Mouse (Mus musculus) MEL (cell line): ENCODE measurements at regions not wholly inside any gene's neighbourhood (a gene's known extent, or its start where the extent isn't known, plus 50 kb on each side); places are given as distances from the start of the nearest gene placed in this dataset.

Experiments
- DNase-seq: peaks from one replicate; pipeline ENCODE4 v3.0.0; 2011; ENCODE audit warnings: low read depth, low spot score
- H3K27ac ChIP-seq: 2 replicates; pipeline ENCODE4 v1.5.1; 2012; ENCODE audit warnings: low read depth, mild to moderate bottlenecking, control low read depth, low read length, moderate library complexity; ENCODE audit not compliant: control insufficient read depth
- H3K27me3 ChIP-seq, 2 experiments: fragments of 150-350 bp in 1 of 2; sonication (generic) in 1 of 2; 2 replicates each; pipeline ENCODE4 v1.6.1; 2012; ENCODE audit warnings: low read length in 2 of 2, mild to moderate bottlenecking in 2 of 2, improper control_type of control experiment in 1 of 2, moderate library complexity in 1 of 2; ENCODE audit not compliant: insufficient read depth in 2 of 2, control insufficient read depth in 1 of 2
- H3K36me3 ChIP-seq, 2 experiments: 2 replicates each; pipeline ENCODE4 v1.6.1; 2012 to 2014; ENCODE audit warnings: low read length in 2 of 2, improper control_type of control experiment in 1 of 2, inconsistent platforms in 1 of 2, mild to moderate bottlenecking in 1 of 2; ENCODE audit not compliant: insufficient read depth in 2 of 2, control insufficient read depth in 1 of 2
- H3K4me1 ChIP-seq, 2 experiments: fragments of 150-350 bp in 1 of 2; sonication (generic) in 1 of 2; 2 replicates each; pipeline ENCODE4 v1.6.1; 2012; ENCODE audit warnings: low read length in 2 of 2, improper control_type of control experiment in 1 of 2, mild to moderate bottlenecking in 1 of 2; ENCODE audit not compliant: insufficient read depth in 2 of 2, control insufficient read depth in 1 of 2
- H3K4me3 ChIP-seq, 2 experiments: fragments of 150-350 bp in 1 of 2; sonication (generic) in 1 of 2; 2 replicates each; pipeline ENCODE4 v1.5.1; 2012; ENCODE audit warnings: low read depth in 2 of 2, low read length in 2 of 2, mild to moderate bottlenecking in 2 of 2, moderate library complexity in 2 of 2, control low read depth in 1 of 2, improper control_type of control experiment in 1 of 2; ENCODE audit not compliant: control insufficient read depth in 1 of 2, insufficient read depth in 1 of 2
- H3K79me2 ChIP-seq: 2 replicates; pipeline ENCODE4 v1.6.1; 2012; ENCODE audit warnings: mild to moderate bottlenecking, low read length, moderate library complexity; ENCODE audit not compliant: control insufficient read depth, poor library complexity, insufficient read depth
- H3K9ac ChIP-seq: 2 replicates; pipeline ENCODE4 v1.6.1; 2012; ENCODE audit warnings: low read depth, mild to moderate bottlenecking, control low read depth, low read length, moderate library complexity; ENCODE audit not compliant: control insufficient read depth, poor library complexity, severe bottlenecking
- H3K9me3 ChIP-seq: fragments of 150-350 bp; sonication (generic); replicated peaks from 2 replicates; pipeline ENCODE4 v1.6.1; 2012; ENCODE audit warnings: mild to moderate bottlenecking, low read length, improper control_type of control experiment, moderate library complexity; ENCODE audit not compliant: insufficient read depth
- CHD1 ChIP-seq: IDR thresholded peaks from 2 replicates; pipeline ENCODE4 v1.6.1; 2012; ENCODE audit warnings: low read depth, mild to moderate bottlenecking, inconsistent platforms, low read length, improper control_type of control experiment
- CHD2 ChIP-seq: IDR thresholded peaks from 2 replicates; pipeline ENCODE4 v1.6.1; 2011; ENCODE audit warnings: low read length, improper control_type of control experiment
- CTCF ChIP-seq, 3 experiments: IDR thresholded peaks in 2 of 3; conservative IDR thresholded peaks in 1 of 3; 2 replicates each; pipeline ENCODE4 v1.5.1; 2011 to 2012; ENCODE audit warnings: low read length in 3 of 3, low read depth in 2 of 3, mild to moderate bottlenecking in 2 of 3, improper control_type of control experiment in 1 of 3, inconsistent platforms in 1 of 3, mixed read lengths in 1 of 3, moderate library complexity in 1 of 3; ENCODE audit not compliant: control insufficient read depth in 1 of 3, insufficient read depth in 1 of 3, poor library complexity in 1 of 3, severe bottlenecking in 1 of 3
- ETS1 ChIP-seq: IDR thresholded peaks from 2 replicates; pipeline ENCODE4 v1.6.1; 2012; ENCODE audit warnings: low read depth, mild to moderate bottlenecking, inconsistent platforms, low read length, improper control_type of control experiment, moderate library complexity
- GABPA ChIP-seq: IDR thresholded peaks from 2 replicates; pipeline ENCODE4 v1.6.1; 2012; ENCODE audit warnings: low read depth, mild to moderate bottlenecking, inconsistent platforms, low read length, improper control_type of control experiment, moderate library complexity
- JUND ChIP-seq: IDR thresholded peaks from 2 replicates; pipeline ENCODE4 v1.6.1; 2011; ENCODE audit warnings: low read depth, mild to moderate bottlenecking, improper control_type of control experiment, low read length
- KAT2A ChIP-seq: conservative IDR thresholded peaks from 2 replicates; pipeline ENCODE4 v1.6.1; 2012; ENCODE audit warnings: low read depth, low read length, improper control_type of control experiment, inconsistent platforms
- MEF2A ChIP-seq: IDR thresholded peaks from 2 replicates; pipeline ENCODE4 v1.6.1; 2014; ENCODE audit warnings: low read depth, mild to moderate bottlenecking, inconsistent platforms, low read length, improper control_type of control experiment; ENCODE audit not compliant: poor library complexity, insufficient replicate concordance, severe bottlenecking; ENCODE audit errors: extremely low read depth
- MYC ChIP-seq: IDR thresholded peaks from 2 replicates; pipeline ENCODE4 v1.6.1; 2011; ENCODE audit warnings: low read depth, mild to moderate bottlenecking, low read length, improper control_type of control experiment, moderate library complexity
- NELFE ChIP-seq: IDR thresholded peaks from 2 replicates; pipeline ENCODE4 v1.6.1; 2011; ENCODE audit warnings: low read depth, low read length, improper control_type of control experiment
- NRF1 ChIP-seq: IDR thresholded peaks from 2 replicates; pipeline ENCODE4 v1.6.1; 2014; ENCODE audit warnings: low read depth, mild to moderate bottlenecking, inconsistent platforms, low read length, improper control_type of control experiment, moderate library complexity; ENCODE audit not compliant: poor library complexity, insufficient read depth, severe bottlenecking
- POLR2AphosphoS2 ChIP-seq: IDR thresholded peaks from 2 replicates; pipeline ENCODE4 v1.6.1; 2011; ENCODE audit warnings: low read length, improper control_type of control experiment
- RCOR1 ChIP-seq: IDR thresholded peaks from 2 replicates; pipeline ENCODE4 v1.6.1; 2012; ENCODE audit warnings: low read depth, mild to moderate bottlenecking, inconsistent platforms, low read length, improper control_type of control experiment
- SIN3A ChIP-seq: IDR thresholded peaks from 2 replicates; pipeline ENCODE4 v1.6.1; 2012; ENCODE audit warnings: low read length, improper control_type of control experiment, inconsistent platforms
- SMC3 ChIP-seq: IDR thresholded peaks from 2 replicates; pipeline ENCODE4 v1.6.1; 2011; ENCODE audit warnings: low read depth, low read length, improper control_type of control experiment
- TAL1 ChIP-seq: IDR thresholded peaks from 2 replicates; pipeline ENCODE4 v1.6.1; 2012; ENCODE audit warnings: mild to moderate bottlenecking, inconsistent platforms, low read length, moderate library complexity, mixed read lengths
- UBTF ChIP-seq: IDR thresholded peaks from 2 replicates; pipeline ENCODE4 v1.6.1; 2012; ENCODE audit warnings: low read depth, mild to moderate bottlenecking, inconsistent platforms, low read length, improper control_type of control experiment, moderate library complexity, borderline replicate concordance; ENCODE audit not compliant: insufficient read depth
- USF1 ChIP-seq: IDR thresholded peaks from 2 replicates; pipeline ENCODE4 v1.6.1; 2014; ENCODE audit warnings: low read depth, mild to moderate bottlenecking, inconsistent platforms, low read length, improper control_type of control experiment, moderate library complexity
- ZC3H11A ChIP-seq: IDR thresholded peaks from 2 replicates; pipeline ENCODE4 v1.6.1; 2012; ENCODE audit warnings: low read depth, mild to moderate bottlenecking, inconsistent platforms, low read length, improper control_type of control experiment
- ZKSCAN1 ChIP-seq: IDR thresholded peaks from 2 replicates; pipeline ENCODE4 v1.6.1; 2012; ENCODE audit warnings: low read depth, mild to moderate bottlenecking, inconsistent platforms, low read length, improper control_type of control experiment, moderate library complexity
- ZMIZ1 ChIP-seq: IDR thresholded peaks from 2 replicates; pipeline ENCODE4 v1.6.1; 2012; ENCODE audit warnings: low read depth, mild to moderate bottlenecking, inconsistent platforms, low read length, improper control_type of control experiment, moderate library complexity
- ZNF384 ChIP-seq: IDR thresholded peaks from 2 replicates; pipeline ENCODE4 v1.6.1; 2012; ENCODE audit warnings: low read depth, mild to moderate bottlenecking, inconsistent platforms, low read length, improper control_type of control experiment

- TF ChIP-seq NRF1 (no peak), RCOR1 (no peak), UBTF (no peak), ZNF384 (no peak), USF1 (no peak), ZMIZ1 (no peak), SMC3 (no peak), MYC (no peak), GABPA (no peak), ZC3H11A (no peak), SIN3A (no peak), ZKSCAN1 (no peak)
- H3K4me3 ChIP-seq = no peak overlapping the region
- H3K4me1 ChIP-seq = no peaks in the 10 kb centered on the region
- no peaks in the 10 kb centered on the region for H3K79me2 ChIP-seq
- no peaks in the 10 kb centered on the region for H3K9me3 ChIP-seq
- no peaks in the 10 kb centered on the region for H3K36me3 ChIP-seq
- no peak for DNase-seq
- no peaks in the 10 kb centered on the region for H3K27me3 ChIP-seq
- no peak overlapping the region for H3K27ac ChIP-seq
- H3K9ac ChIP-seq = no peak overlapping the region
Observed at GRCm38 (mm10) chr6:36058206-36058605, 329.7 kb upstream of the Chrm2 start.

GRCm38 (mm10) chr6:36060411-36060810 lies 327.5 kb upstream of the Chrm2 start:
- Histone ChIP-seq H3K4me3 (no peak overlapping the region), H3K79me2 (no peaks in the 10 kb centered on the region)
- no peak for DNase-seq

More at GRCm38 (mm10) chr6:36060411-36060810, 327.5 kb upstream of the Chrm2 start:
- Histone ChIP-seq H3K27ac (no peak overlapping the region), H3K4me1 (no peaks in the 10 kb centered on the region), H3K27me3 (no peaks in the 10 kb centered on the region), H3K9ac (no peak overlapping the region), H3K9me3 (no peaks in the 10 kb centered on the region), H3K36me3 (no peaks in the 10 kb centered on the region)
- TF ChIP-seq UBTF = no peak
- no peak for TF ChIP-seq CHD2
- no peak for TF ChIP-seq NELFE
- no peak for TF ChIP-seq JUND
- TF ChIP-seq ZNF384 = no peak
- no peak for TF ChIP-seq KAT2A
- TF ChIP-seq POLR2AphosphoS2 = no peak
- TF ChIP-seq TAL1 = no peak
- TF ChIP-seq CHD1 = no peak
- no peak for TF ChIP-seq SMC3
- TF ChIP-seq ETS1 = no peak
- no peak for TF ChIP-seq ZKSCAN1
- TF ChIP-seq SIN3A = no peak
- TF ChIP-seq NRF1 = no peak
- no peak for TF ChIP-seq CTCF (IDR thresholded peaks at IDR 0.05 in 2 of 3, conservative IDR thresholded peaks at IDR 0.05 in 1 of 3; ENCODE audit: control insufficient read depth in 1 of 3, insufficient read depth in 1 of 3, low read depth in 2 of 3, low read length in 3 of 3, poor library complexity in 1 of 3, severe bottlenecking in 1 of 3)
- TF ChIP-seq MYC = no peak
- no peak for TF ChIP-seq MEF2A
